Mouse (Mus musculus): ENCODE results near the gene Usp26. TPM values are rescaled to one million over a fixed set of nuclear protein-coding genes. Genes with fewer than 3 reads are reported as not detected.

Usp26 gene
- not detected in 2 replicates for polyA plus RNA-seq (2014; fragmentation: Nextera tagmentation; extraction: Ambion mirVana)

DNA sequence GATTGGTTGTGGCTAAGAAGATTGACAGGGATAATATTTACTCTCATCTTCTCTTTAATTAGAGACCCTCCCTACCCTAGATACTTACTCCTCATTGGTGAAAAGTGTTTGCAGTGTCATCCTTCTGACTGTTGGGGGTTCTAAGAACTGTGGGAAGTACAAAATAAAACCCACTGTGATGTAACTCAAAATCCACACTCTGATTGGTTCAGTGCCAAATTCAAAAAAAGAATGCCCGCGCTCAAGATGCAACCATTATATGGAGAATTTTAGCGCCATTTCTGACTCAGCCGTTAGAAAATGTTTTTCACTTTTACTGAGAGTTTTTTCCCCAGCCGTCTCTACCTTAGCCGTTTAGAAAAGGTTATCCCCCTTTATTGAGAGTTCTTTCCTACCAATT lies at the start of gene Usp26:
Gene Usp26, minus strand, starts transcription at position 101 of the 400 bp plus-strand sequence.
- H3K4me3 ChIP-seq (ENCODE audit: low read depth, low read length) = no peak within 1 kb of the TSS
- no peak within 1 kb of the TSS for H3K27ac ChIP-seq (ENCODE audit: low read depth, low read length)
- H3K9me3 ChIP-seq (ENCODE audit: control insufficient read depth, low read length) = no peaks in the 10 kb centered on the region
- 100% methylated on average over 6 of the region's 6 CpGs for WGBS
- no peaks in the 10 kb centered on the region for H3K27me3 ChIP-seq (ENCODE audit: control insufficient read depth, insufficient read depth, low read length)
- no peaks in the 10 kb centered on the region for H3K4me1 ChIP-seq (ENCODE audit: control insufficient read depth, insufficient read depth, low read length)
- ATAC-seq (ENCODE audit: low read depth) = no peak
- H3K9ac ChIP-seq (replicated peaks; ENCODE audit: low read depth, low read length) = no peak within 1 kb of the TSS
- no peaks in the 10 kb centered on the region for H3K36me3 ChIP-seq (ENCODE audit: control insufficient read depth, insufficient read depth, low read length)
- no peak within 1 kb of the TSS for H3K4me2 ChIP-seq (ENCODE audit: low read depth, low read length)

DNA sequence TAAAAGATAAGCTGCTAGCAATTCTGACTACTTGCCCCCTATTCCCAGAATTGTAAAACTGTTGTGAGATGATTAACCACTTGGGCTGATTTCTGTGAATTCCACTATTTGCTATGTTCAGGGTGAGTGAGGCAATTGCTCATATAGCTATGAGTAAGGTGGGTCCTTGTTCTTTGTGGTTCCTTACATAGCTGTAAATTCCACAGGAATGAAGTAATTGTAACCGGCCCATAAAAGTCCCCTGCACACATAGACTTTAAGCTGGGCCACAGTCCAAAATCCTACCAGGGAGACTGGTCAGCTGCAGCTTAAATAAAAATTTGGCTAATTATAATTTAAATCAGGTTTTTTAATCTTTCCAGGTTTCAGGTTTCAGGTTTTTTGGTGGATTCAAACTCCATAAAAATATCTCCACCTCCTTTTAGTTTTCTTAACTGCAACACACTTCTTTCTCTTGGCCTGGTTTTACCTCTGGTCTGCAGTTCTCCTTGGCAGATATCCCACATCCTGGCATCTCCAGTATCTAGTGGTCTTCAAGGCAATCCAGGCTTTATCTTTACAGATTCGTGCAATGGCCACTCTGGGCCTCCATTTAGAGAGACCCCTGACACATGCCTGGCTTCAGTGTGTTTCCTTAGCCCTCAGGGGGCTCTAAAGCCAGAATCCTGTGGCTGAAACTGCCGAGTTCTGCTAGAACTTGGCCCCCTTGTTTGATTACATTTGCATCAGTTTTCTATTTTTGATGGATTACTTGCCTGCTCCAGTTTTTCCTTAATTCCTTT lies 13.6 kb upstream of the Usp26 start:
- H3K4me1 ChIP-seq (ENCODE audit: control insufficient read depth, insufficient read depth, low read length) = no peaks in the 10 kb centered on the region
- WGBS = 45% methylated on average over 3 of the region's 3 CpGs
- H3K9ac ChIP-seq (replicated peaks; ENCODE audit: low read depth, low read length) = no peak overlapping the region
- no peaks in the 10 kb centered on the region for H3K9me3 ChIP-seq (ENCODE audit: control insufficient read depth, low read length)
- H3K4me3 ChIP-seq (ENCODE audit: low read depth, low read length) = no peak overlapping the region
- no peak for ATAC-seq (ENCODE audit: low read depth)
- H3K36me3 ChIP-seq (ENCODE audit: control insufficient read depth, insufficient read depth, low read length) = no peaks in the 10 kb centered on the region
- no peak overlapping the region for H3K27ac ChIP-seq (ENCODE audit: low read depth, low read length)
- H3K27me3 ChIP-seq (ENCODE audit: control insufficient read depth, insufficient read depth, low read length) = no peaks in the 10 kb centered on the region
- H3K4me2 ChIP-seq (ENCODE audit: low read depth, low read length) = no peak overlapping the region

DNA sequence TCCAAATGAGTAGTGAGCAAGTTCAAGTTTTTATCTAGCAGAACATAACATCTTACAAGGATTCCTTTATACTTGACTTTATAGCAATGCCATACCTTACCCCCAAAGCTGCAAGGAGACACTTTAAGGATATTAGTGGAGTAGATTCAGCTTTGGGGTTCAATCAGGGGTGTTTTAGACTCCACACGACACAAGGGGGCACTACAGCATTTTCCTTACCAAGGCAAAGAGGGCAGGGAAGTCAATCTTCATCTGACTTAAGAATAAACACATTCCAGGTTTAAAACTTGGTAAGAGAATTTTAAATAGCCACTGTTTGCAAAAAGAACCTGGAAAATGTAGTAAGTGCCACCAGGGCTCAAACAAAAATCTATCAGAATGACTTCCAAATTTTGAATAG lies 33.6 kb downstream of the Usp26 start:
- 7% methylated on average over 1 of the region's 1 CpGs for WGBS

DNA sequence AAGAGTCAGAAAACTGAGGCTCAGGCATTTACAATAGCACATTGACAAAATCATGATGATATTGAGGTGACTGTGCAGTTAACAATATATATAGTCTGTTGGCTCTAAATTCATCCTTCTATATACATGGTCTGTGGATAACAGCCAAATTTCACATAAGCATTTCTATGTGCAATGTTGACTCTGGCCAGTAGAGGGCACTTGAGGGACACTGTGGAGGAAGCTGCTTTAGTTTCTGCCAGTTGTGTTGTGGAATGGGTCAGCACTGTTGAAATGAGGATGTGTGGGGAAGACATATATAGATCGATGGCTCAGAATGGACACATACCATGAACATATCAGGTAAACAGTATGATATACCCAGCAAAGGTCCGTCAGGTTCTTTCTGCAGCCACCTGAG lies 64.6 kb downstream of the Usp26 start:
- Histone ChIP-seq H3K9ac (replicated peaks; ENCODE audit: low read depth, low read length) (no peak overlapping the region), H3K4me2 (ENCODE audit: low read depth, low read length) (no peak overlapping the region), H3K4me3 (ENCODE audit: low read depth, low read length) (no peak overlapping the region), H3K9me3 (ENCODE audit: control insufficient read depth, low read length) (no peaks in the 10 kb centered on the region; the same call in 1 of the 2 replicates), H3K27me3 (ENCODE audit: control insufficient read depth, insufficient read depth, low read length) (no peaks in the 10 kb centered on the region), H3K36me3 (ENCODE audit: control insufficient read depth, insufficient read depth, low read length) (no peaks in the 10 kb centered on the region), H3K27ac (ENCODE audit: low read depth, low read length) (no peak overlapping the region), H3K4me1 (ENCODE audit: control insufficient read depth, insufficient read depth, low read length) (no peaks in the 10 kb centered on the region)
- ATAC-seq (ENCODE audit: low read depth) = no peak; the same call in 1 of the 2 replicates
- 78% methylated on average over 2 of the region's 2 CpGs for WGBS

More for the DNA sequence above, 33.6 kb downstream of the Usp26 start:
- Histone ChIP-seq H3K9ac (replicated peaks; ENCODE audit: low read depth, low read length) (no peak overlapping the region), H3K9me3 (ENCODE audit: control insufficient read depth, low read length) (no peaks in the 10 kb centered on the region), H3K4me1 (ENCODE audit: control insufficient read depth, insufficient read depth, low read length) (no peaks in the 10 kb centered on the region), H3K36me3 (ENCODE audit: control insufficient read depth, insufficient read depth, low read length) (no peaks in the 10 kb centered on the region), H3K27me3 (ENCODE audit: control insufficient read depth, insufficient read depth, low read length) (no peaks in the 10 kb centered on the region), H3K27ac (ENCODE audit: low read depth, low read length) (no peak overlapping the region), H3K4me3 (ENCODE audit: low read depth, low read length) (no peak overlapping the region), H3K4me2 (ENCODE audit: low read depth, low read length) (no peak overlapping the region)
- no peak for ATAC-seq (ENCODE audit: low read depth)

DNA sequence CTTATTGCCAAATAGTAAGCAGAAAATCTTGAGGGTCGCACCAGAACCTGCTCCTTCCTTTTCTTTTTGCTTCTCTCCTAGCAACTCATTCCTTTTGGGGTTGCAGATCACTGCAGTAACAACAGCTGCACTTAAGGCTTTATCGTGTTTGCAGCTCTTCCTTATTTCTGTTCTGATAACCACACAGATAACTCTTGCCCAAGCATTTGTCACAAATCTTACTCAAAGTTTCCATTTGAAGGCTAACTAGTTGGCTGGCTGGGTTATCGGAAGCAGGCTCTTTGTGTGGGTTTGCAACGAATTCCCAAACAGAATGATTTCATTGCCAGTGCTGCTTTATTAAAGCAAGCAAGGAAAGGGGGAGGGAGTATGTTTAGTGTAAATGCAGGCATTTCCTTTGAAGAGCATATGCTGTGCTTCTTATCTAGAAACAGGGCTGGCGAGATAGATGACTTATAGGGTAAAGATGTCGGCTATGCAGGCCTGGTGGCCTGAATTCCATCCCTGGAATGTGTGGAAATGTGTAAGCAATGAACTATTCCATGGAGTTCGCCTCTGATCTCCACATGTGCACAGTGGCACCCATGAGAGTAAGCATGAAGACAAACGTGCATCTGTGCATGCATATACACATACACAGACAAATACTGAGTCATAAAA lies 86.8 kb downstream of the Usp26 start:
- H3K4me2 ChIP-seq (ENCODE audit: low read depth, low read length) = no peak overlapping the region
- 72% methylated on average over 8 of the region's 8 CpGs for WGBS
- no peaks in the 10 kb centered on the region for H3K36me3 ChIP-seq (ENCODE audit: control insufficient read depth, insufficient read depth, low read length)
- no peak overlapping the region for H3K4me3 ChIP-seq (ENCODE audit: low read depth, low read length)
- H3K9me3 ChIP-seq (ENCODE audit: control insufficient read depth, low read length) = no peaks in the 10 kb centered on the region
- H3K27me3 ChIP-seq (ENCODE audit: control insufficient read depth, insufficient read depth, low read length) = no peaks in the 10 kb centered on the region
- no peak for ATAC-seq (ENCODE audit: low read depth)
- no peak overlapping the region for H3K27ac ChIP-seq (ENCODE audit: low read depth, low read length)
- H3K4me1 ChIP-seq (ENCODE audit: control insufficient read depth, insufficient read depth, low read length) = no peaks in the 10 kb centered on the region
- H3K9ac ChIP-seq (replicated peaks; ENCODE audit: low read depth, low read length) = no peak overlapping the region

DNA sequence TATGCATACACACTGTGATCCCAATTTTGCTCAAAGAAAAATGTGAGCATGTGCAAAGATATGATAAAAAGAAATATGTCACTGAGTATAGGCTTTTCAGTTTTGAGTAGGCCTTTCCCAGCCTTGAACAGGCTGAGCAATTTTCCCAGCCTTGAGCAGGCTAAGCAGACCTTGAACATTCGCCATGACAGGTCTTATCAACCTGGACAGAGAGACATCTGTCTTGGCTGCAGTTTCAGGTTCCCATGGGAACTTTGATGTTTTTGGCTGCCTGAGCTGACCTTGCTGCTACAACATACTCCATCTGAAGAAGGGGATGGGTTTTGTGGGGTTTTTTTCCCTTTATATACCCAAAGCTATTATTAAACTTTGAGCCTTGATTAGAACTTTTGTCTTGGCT lies 88.0 kb downstream of the Usp26 start:
- Histone ChIP-seq H3K36me3 (ENCODE audit: control insufficient read depth, insufficient read depth, low read length) (no peaks in the 10 kb centered on the region), H3K4me1 (ENCODE audit: control insufficient read depth, insufficient read depth, low read length) (no peaks in the 10 kb centered on the region), H3K9me3 (ENCODE audit: control insufficient read depth, low read length) (no peaks in the 10 kb centered on the region), H3K27ac (ENCODE audit: low read depth, low read length) (no peak overlapping the region), H3K4me3 (ENCODE audit: low read depth, low read length) (no peak overlapping the region), H3K4me2 (ENCODE audit: low read depth, low read length) (no peak overlapping the region), H3K9ac (replicated peaks; ENCODE audit: low read depth, low read length) (no peak overlapping the region), H3K27me3 (ENCODE audit: control insufficient read depth, insufficient read depth, low read length) (no peaks in the 10 kb centered on the region)
- no peak for ATAC-seq (ENCODE audit: low read depth)
- WGBS = 72% methylated on average over 1 of the region's 1 CpGs

Other genes starting within 250 kb of the Usp26 start
- 35.3 and 41.5 TPM in 2 replicates for gene Hs6st2, start 119.4 kb downstream of the Usp26 start, polyA plus RNA-seq (2014; fragmentation: Nextera tagmentation; extraction: Ambion mirVana)
- not detected in 2 replicates for gene 1700080O16Rik, start 171.5 kb upstream of the Usp26 start, polyA plus RNA-seq (2014; fragmentation: Nextera tagmentation; extraction: Ambion mirVana)